Mouse (Mus musculus): ENCODE results near the gene Syt12.
A peak's percentile ranks its signal among the peaks of the same experiment; 100 is the strongest.
"Not testable (repeated sequence)": the region's sequence is repeated elsewhere in the genome, so short reads cannot be mapped to it uniquely, and the experiment has no call there.

Syt12 gene

DNA sequence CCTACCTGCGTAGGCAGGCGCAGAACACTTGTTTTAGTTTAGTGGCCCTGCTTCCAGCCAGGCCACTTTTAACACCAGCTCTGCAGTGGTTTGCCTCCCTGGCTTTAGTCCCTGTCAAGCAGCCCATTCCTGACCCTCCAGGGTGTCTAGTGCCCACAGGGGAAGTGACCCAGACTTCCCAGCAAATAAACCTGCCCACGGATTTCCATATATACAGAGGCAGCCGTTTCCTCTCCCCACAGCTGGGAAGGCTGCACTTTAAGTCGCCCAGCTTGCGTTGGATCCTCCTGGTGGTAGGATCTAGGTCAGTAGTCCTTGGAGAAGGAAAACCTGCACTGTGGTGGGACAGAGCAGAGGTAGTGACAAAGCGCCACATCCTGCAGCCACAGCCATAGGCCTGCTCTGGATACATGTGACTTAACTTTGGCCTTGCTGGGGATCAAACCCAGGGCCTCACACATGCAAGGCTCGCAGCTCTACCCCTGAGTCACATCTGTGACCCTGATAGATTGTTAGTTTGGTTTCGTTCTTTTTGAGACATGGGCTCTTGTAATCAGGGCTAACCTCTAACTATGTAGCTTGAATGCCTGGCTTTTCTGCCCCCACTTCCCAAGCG lies 13.9 kb upstream of the Syt12 start:
- DNase-seq (ENCODE audit: low spot score): no peak

DNA sequence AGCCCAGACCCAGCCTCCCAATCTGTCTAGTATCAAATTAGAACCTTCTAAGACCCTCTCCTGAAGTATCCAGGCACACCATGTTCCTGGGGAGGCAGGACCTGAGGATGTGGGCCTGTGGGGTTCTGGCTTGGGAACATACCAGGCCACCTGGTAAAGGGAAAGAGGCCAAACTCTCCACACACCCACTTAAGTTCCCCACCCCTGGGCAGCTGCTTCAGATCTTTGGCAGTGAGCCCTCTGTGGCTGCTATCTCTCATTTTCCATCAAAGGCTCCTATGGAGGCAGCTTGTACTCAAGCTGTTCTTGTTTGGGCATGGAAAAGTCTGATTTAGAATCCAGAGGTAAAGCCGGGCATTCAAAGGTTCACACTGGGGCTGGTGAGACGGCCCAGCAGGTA lies 10.6 kb upstream of the Syt12 start:
- no peak for DNase-seq (ENCODE audit: low spot score)

DNA sequence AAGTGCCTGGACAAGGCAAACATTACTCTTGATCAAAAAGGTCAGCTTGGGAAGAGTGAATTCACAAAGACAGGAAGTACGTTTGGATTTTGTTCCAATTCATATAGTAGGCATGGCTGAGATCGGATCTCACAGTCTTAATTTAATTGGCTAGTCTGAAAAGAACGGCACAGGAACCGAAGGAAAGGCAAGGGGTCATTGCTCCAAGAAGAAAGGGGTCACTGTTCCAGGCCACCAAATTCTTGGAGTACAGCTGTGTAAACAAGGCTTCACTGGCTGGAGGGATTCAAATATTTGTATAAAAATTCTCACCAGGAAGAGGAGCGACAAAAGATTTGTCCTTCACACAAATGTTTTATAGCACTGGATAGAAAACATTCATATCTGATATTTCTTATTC lies 7.8 kb upstream of the Syt12 start:
- DNase-seq (ENCODE audit: low spot score): no peak

DNA sequence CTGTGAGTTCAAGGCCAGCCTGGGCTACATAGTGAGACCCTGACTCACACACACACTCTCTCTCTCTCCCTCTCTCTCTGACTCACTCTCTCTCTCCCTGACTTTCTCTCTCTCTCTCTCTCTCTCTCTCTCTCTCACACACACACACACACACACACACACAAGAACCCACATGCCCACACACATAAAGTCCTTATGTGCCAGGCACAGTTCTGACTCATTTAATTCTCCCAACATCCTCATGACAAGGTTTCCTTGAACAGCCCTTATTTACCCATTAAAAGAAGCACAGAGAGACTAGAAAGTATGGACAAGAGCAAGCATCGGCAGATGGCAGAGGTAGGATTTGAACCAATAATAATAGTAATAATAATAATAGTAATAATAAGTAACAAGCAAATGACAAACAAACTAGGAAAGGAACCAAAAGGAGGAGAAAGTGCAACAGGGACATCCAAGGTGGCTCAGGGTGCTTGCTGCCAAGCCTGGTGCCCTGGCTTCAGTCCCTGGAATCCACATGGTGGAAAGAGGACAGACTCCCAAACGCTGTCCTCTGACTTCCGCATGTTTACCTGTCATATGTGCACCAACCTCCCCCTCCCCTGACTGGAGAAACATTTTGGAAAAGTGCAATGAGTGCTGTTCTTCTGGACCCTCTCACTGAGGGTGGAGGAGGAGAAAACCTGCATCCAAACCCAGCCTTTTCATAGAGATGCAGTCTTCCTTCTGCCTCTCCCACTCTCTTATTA lies 5.0 kb upstream of the Syt12 start:
- DNase-seq (ENCODE audit: low spot score): no peak

DNA sequence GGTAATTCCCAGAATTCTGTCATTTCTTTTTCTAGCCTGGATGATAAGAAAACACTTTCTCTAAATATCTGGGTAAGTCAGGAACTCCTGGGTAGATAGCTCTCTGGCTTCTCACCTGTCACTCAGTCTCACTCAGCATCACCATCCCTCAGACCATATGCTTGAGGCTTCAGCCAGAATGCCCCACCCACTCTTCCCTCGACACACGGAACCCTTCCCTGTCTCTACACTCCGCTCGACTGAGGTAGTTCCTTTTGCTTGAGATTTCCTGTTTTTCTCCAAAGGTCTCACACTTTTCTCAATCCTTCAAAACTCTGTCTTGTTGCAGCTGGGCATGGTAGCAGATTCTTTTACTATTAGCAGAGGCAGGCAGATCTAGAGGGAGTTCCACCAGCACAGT lies 4.1 kb upstream of the Syt12 start:
- DNase-seq (ENCODE audit: low spot score): no peak

DNA sequence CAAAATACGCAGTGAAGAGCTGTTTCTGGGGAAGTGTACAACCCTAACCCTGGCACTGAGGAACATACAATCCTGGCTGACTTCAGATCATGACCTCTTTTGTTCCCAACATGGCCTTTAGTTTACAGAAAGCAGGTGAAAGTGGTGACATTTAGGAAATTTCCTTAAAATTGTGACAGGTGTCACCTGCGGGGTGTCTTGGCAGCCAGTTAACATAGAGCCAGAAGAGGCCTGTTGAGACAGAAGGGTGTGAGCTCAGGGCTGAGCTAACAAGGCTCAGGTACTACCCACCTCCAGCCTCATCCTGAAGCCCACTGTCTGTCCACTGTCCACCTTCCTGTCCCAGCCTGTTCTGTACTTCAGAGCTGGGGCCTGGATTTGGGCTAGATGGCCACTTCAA lies 2.8 kb upstream of the Syt12 start:
- no peak for DNase-seq (ENCODE audit: low spot score)

DNA sequence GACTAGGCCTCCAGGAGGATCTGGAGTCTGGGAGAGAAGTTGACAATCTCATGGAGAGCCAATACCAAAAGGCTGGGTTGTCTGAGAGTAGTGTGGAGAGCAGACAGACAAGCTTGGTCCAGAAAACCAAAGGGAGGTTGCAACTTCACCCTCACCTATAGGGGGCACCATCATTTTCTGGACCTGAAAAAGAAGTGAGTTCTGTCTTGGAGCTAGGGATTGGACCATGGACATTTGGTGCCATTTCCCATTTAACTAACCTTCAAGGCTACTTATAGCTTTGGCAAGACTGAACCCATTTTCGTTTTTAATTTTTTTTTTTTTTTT lies 906 bp upstream of the Syt12 start:
- no peak for DNase-seq (ENCODE audit: low spot score)

DNA sequence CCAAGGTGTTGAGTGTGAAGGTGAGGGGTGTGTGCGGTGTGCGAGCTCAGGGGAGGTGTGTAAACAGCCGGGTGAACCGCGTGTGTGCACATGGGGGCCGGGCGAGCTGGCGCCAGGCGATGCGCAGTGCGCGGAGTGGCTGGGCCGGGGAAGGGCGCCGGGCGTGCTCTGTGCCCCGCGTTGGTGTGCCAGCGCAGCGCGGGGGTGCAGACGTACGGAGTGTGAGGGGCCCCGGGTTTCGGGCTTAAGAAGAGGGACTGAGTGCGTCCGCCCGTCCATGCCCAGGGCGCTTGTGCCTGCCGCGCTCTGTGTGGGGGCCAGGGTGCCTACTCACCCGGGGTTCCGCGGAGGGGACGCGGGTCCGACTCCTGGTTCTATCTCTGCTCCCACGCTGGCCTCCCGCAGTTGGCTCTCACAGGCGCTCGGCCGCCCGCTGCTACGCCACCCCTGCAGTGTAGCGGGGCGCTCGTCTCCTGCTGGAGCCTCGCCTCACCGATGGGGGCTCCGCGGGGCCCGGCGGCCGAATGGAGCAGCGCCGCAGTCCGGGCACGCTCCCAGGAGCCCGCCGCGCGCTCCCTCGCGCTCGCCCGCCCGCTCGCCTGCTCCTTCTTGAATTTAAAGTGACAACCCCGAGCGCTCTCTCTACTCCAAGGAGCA lies 518 bp downstream of the Syt12 start:
- DNase-seq (ENCODE audit: low spot score): no peak

DNA sequence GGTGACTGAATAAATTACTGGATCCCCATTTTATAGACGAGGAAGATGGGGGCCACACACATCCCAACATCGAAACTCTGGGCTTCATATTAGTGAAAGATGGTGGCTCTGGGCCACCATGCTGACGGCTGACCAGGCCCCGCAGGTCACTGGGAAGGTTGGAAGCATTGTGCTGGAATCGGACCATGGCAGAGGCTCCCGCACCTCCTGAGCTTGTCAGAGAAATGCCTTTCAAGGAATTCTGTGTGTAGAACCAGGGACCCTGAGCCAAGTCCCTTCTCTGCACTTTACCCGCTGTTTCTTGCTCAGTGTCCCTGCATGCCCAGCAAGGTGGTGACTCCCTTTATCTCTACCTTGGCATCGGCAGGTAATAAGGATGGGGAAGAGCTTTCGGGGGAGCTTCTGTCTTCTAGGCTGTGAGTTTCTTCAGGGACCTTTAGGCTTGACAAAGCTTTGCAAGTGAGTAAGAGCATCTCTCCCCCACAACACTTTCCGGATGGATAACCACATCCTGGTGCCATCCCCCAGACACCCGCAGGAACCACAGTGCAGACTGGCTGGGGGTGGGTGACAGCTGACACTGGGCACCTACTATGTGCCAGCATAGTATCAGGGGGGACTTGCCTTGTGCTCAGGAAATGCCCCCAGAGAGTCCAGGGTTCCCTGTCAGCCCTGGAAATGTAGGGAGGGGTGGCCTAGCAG lies 1.9 kb downstream of the Syt12 start:
- DNase-seq (ENCODE audit: low spot score): no peak

DNA sequence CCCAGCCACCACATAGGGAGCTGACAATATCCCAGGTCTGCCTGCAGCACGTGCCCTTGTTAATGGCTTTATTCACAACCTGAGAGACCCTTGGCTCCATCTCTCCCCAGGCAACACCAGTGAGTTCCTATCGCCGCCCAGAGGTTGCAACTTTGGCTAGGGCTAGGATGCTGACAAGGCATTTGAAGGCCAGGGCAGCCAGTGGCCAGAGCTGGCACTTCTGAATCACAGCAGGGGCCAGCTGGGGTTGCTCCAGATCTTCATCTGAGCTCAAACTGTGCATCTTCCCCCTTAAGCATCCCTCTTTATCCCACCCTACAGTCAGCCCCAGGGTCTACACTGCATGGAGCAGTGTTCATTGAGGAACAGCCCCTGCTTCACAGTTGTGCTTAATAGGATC lies 2.5 kb downstream of the Syt12 start:
- no peak for DNase-seq (ENCODE audit: low spot score)

DNA sequence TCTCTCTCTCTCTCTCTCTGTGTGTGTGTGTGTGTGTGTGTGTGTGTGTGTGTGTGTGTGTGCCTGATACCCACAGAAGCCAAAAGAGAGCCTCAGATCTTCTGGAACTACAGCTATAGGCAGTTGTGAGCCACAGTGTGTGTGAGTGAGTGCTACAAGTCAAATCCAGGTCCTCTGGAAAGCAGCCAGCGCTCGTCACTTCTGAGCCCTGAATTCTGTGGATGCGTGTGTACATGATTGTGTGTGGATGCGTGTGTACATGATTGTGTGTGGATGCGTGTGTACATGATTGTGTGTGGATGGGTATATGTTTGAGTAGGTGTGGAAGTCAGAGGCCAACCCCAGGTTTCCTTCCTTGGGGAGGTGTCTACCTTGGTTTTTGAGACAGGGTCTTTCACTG lies 3.7 kb downstream of the Syt12 start:
- no peak for DNase-seq (ENCODE audit: low spot score)

DNA sequence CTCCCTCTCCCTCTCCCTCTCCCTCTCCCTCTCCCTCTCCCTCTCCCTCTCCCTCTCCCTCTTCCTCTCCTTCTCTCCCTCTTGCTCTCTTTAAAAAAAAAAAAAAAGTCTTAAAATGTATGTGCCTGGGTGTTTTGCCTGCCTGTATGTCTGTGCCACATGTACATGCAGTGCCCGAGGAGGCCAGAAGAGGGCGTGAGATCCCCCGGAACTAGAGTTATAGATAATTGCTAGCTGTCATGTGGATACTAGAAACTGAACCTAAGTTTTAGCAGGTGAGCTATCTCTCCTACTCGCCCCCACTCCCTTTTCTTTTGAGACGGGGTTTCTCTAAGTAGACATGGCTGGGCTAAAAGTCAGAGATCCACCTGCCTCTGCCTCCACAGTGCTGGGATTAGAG lies 8.9 kb downstream of the Syt12 start:
- no peak for DNase-seq (ENCODE audit: low spot score)

DNA sequence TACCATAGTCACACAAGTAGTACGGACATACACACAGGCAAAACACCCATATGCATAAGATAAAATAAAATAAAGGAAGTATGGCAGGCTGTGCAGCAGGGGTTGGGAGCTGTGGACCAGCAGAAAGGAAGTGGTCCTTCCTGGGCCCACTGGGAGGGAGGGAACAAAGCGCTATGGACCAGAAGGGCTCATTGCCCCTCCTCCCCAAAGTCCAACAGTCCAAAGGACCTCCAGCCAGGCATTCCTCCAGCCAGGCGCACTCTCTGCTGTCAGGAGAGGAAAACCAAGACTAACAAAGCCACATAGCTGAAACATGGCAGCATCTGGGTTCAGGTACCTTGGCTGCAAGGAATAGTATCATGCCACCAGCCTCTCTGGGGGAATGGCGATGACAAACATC lies 12.6 kb downstream of the Syt12 start:
- DNase-seq (ENCODE audit: low spot score): no peak

DNA sequence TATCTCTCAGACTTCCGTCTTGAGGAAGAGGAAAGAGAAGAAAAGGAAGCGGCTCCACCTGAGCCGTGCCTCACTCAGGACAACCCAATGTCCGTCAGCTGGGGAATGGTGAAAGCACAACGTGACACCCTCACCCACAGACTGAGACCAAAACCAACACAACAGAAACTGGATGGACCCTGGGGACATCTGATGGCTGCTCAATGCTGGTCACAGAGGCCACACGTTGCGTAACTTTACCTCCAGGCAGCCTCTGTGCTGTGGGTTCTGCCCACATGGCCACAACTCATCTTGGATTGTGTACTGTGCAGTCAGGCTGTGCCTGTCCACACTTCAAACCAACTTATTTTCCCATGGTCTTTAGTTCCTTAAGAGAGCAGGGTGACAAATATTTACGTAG lies 15.3 kb downstream of the Syt12 start:
- DNase-seq (ENCODE audit: low spot score): no peak

DNA sequence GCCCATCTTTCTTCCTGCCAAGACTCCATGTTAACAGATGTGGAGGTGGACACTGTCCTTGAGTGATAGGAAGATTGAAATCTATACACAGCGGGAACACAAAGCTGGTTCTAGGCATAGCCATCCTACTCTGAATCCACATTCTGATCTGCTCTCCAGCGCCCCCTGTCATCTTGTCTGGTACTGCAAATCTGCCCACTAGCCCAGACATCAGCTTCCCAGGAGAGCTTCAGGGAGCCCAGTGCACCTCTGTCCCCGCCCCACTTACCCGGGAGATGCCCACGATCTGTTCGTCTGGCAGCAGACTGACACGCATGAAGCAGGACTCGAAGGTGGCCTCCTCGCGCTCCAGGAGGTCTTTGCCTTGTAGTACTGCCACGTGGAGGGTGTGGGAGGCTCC lies 21.0 kb downstream of the Syt12 start:
- DNase-seq (ENCODE audit: low spot score): peak; percentile 43

DNA sequence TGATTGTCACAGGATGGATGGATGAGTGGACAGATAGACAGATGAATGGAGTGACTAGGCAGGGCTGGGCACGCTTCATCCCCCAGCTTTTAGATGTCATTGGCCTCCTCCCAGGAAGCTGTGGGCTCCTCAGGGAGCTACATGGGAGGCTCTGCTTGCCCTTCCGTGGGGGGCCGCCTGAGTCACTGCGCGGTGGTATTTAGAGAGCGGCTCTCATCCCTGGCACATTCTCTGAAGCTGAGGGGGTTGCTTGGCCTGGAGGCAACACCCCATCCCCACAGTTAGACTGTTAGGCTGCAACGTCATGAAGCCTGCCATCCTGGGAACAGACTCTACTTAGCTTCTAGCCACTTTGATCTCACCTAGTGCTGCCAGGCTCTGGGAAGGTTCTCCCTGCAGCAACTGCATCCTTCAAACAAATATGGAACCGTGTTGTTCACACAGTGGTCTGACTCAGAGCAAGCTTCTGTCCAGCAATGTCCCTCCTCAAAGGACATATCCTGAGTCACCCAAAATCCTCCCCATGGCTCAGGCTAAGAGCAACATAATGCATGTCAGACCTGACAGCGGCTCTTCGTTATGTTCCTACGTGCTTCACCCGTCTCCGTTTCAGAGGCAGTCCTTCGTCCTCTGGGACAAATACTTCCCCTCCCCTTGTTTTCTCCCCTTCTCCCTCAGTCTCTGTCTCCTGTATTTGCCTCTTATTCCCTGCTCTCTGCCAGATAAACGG lies 22.0 kb downstream of the Syt12 start:
- DNase-seq (ENCODE audit: low spot score): no peak

DNA sequence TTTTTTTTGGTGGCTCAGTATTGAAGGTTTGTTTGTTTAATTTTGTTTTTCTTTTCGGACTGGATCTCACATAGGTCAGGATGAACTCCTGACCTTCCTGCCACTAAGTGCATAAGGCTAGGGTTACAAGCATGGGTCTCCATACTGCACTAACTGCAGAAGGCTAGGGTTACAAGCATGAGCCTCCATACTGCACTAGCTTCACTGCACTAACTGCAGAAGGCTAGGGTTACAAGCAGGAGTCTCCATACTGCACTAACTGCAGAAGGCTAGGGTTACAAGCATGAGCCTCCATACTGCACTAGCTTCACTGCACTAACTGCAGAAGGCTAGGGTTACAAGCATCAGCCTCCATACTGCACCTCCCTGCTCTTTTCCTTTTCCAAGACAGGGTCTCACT lies 23.2 kb downstream of the Syt12 start:
- DNase-seq (ENCODE audit: low spot score): not testable (repeated sequence)

DNA sequence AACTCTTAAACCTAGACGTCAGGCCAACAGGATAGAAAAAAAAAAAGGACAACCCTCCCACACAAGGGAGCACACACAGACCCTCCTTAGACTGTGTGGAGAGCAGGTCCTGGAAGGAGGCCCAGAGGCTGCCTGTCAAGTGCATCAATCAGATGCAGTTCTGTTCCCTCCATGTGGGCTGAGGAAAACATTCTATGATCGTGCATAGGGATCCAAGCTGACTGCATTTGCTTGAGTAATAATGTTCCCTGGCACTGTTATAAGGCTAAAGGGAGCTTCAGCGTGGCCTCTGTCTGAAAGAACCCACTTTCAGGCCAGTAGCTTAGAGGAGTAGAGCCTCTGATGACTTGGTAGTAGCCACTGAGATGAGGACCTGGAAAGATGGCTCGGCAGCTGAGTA lies 24.7 kb downstream of the Syt12 start:
- no peak for DNase-seq (ENCODE audit: low spot score)

DNA sequence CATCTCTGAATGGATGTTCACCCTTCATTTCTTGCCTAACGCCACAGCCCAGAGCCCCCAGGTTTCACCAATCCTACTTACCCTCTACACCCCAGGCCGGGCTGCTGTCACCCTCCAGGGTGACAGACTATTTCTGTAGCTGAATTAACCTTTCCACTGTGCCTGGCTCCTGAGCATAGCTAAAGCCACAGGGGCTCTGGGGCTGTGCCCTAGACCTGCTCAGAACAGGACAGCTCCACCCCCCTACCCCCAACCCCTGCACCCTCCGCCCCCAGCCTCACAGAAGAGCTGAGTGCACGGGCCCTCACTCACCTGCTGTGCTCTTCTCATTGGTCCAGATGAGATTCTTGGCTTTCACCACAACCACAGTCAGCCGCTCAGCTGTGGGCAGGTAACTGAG lies 25.3 kb downstream of the Syt12 start:
- DNase-seq (ENCODE audit: low spot score): no peak

DNA sequence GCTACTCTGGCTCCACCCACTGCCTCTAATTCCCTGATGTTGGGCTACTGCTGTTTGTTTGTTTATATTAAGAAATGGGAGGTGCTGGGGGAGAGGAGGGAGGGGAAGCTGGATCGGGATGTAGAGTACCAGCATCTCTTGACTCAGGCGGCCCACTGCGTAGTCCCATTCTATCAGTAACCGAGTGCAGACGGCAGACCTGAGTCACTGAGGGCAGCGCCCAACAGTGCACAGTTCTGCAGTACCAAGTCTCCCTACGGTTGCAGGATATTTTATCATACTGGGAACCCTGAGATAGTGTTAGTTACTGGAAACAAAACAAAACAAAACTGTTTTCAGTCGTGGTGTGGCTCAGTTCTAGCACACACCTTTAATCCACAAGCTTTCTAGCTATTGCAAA lies 26.1 kb downstream of the Syt12 start:
- DNase-seq (ENCODE audit: low spot score): no peak

DNA sequence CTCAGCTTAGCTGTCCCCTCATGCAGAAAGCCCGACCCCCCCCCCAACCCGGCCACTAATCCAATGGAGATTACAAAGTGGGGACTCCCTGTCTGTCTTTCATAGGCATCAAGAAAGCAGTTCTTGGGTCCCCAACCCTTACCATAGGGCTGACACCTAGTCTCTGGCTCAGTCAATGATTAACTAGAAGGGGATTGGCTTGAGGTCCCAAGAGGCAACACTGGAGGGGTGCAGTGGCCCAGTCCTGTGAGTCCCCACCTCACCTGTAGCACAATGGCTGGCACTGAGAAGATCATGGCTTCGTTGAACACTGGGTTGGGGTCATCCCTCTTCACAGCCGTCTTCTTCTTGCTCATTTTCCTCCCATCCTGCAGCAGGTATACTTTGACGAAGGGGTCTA lies 26.6 kb downstream of the Syt12 start:
- DNase-seq (ENCODE audit: low spot score): no peak

DNA sequence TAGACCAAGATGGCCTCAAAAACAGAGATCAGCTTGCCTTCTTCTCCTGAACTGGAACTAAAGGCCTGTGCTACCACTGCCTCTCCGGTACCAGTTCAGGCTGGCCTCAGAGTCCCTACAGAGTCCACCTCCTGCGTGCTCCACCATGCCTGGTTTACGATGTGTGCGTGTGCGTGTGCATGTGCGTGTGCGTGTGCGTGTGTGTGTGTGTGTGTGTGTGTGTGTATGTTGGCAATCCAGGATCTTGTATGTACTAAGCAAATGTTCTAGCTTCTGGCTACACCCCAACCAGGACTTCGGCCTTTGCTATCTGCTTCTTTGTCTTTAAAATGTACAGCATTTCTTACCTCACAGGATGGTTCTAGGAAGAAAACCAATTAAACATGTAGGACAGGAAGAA lies 28.0 kb downstream of the Syt12 start:
- DNase-seq (ENCODE audit: low spot score): no peak

DNA sequence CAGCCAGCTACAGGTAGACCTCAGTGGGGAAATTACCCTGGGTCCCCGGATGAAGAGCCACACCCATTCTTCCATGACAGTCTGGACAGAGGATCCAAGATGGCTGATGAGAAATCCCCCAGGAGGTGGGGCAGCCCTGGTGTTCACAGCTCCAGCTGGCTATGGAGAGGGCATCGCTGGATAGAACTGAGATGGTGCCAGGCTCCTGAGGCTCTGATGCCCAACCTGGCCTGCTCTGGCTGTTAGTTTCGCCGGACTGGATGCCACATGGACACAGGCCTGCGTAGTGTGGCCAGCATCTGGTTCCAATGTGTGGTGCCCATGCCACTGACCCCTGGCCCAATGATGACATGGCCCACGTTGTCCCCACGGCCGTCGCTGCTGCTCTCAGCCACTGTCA lies 29.8 kb downstream of the Syt12 start:
- DNase-seq (ENCODE audit: low spot score): no peak

Data from ovary, postnatal 10 days (tissue).